Mouse (Mus musculus) liver, embryonic 11.5 days (tissue): ENCODE measurements around the gene Mecom. TPM values are rescaled to one million over a fixed set of nuclear protein-coding genes. Genes with fewer than 3 reads are reported as not detected.

ENCODE experiments used
- ATAC-seq: fragments of 200-750 bp; cut with Nextera tagmentation; replicated peaks from 2 replicates; pipeline ENCODE4 v1.8.0; 2017; ENCODE audit warnings: moderate number of reproducible peaks, mild to moderate bottlenecking, moderate TSS enrichment, moderate library complexity; ENCODE audit not compliant: low FRiP score
- DNase-seq: peaks from one replicate; pipeline ENCODE4 v3.0.0-alpha.2; 2017; ENCODE audit warnings: low spot score
- H3K27ac ChIP-seq: fragments of 300-500 bp; sonication (generic); 2 replicates; pipeline ENCODE4 v1.5.1; 2014; ENCODE audit warnings: mild to moderate bottlenecking, low read depth, low read length, control low read depth
- H3K27me3 ChIP-seq: fragments of 300-500 bp; sonication (generic); replicated peaks from 2 replicates; pipeline ENCODE4 v1.6.1; 2014; ENCODE audit warnings: low read length, mixed read lengths; ENCODE audit not compliant: control insufficient read depth, insufficient read depth
- H3K36me3 ChIP-seq: fragments of 300-500 bp; sonication (generic); 2 replicates; pipeline ENCODE4 v1.6.1; 2014; ENCODE audit warnings: mild to moderate bottlenecking, low read length, moderate library complexity, mixed read lengths; ENCODE audit not compliant: control insufficient read depth, insufficient read depth
- H3K4me1 ChIP-seq: fragments of 300-500 bp; sonication (generic); replicated peaks from 2 replicates; pipeline ENCODE4 v1.6.1; 2014; ENCODE audit warnings: low read length, mixed read lengths; ENCODE audit not compliant: control insufficient read depth, insufficient read depth
- H3K4me2 ChIP-seq: fragments of 300-500 bp; sonication (generic); 2 replicates; pipeline ENCODE4 v1.6.1; 2014; ENCODE audit warnings: mild to moderate bottlenecking, control low read depth, moderate library complexity
- H3K4me3 ChIP-seq: fragments of 300-500 bp; sonication (generic); 2 replicates; pipeline ENCODE4 v1.5.1; 2014; ENCODE audit warnings: low read depth, low read length, control low read depth
- H3K9ac ChIP-seq: fragments of 300-500 bp; sonication (generic); 2 replicates; pipeline ENCODE4 v1.6.1; 2014; ENCODE audit warnings: low read depth, low read length, control low read depth
- H3K9me3 ChIP-seq: fragments of 300-500 bp; sonication (generic); 2 replicates; pipeline ENCODE4 v1.6.1; 2016; ENCODE audit warnings: low read length, inconsistent platforms, mixed read lengths; ENCODE audit not compliant: control insufficient read depth
- WGBS: fragments of 180-500 bp; shearing (Covaris S2); extraction: QIAGEN DNeasy Blood & Tissue Kit; methylation state at CpG from one replicate; pipeline ENCODE4 v1.1.7; 2014; 5-methylcytosine and 5-hydroxymethylcytosine counted together
- polyA plus RNA-seq: library from polyadenylated mRNA; unstranded; fragments of >200 nt; fragmentation: Nextera tagmentation; extraction: Ambion mirVana; gene quantifications from 2 replicates; pipeline ENCODE4 v1.2.1, GENCODE M21; 2014

Mecom gene
- polyA plus RNA-seq, 1 experiment from 2014 or later, result 6.9 TPM

- H3K9me3 ChIP-seq, result no peaks in the 10 kb centered on the region
- DNase-seq (no peak), ATAC-seq (no peak)
- H3K9ac ChIP-seq, result no peak overlapping the region
- no peak overlapping the region for H3K4me3 ChIP-seq
- H3K27me3 ChIP-seq, result no peaks in the 10 kb centered on the region
- no peak overlapping the region for H3K27ac ChIP-seq
- H3K4me2 ChIP-seq, result no peak overlapping the region
- H3K36me3 ChIP-seq, result no peaks in the 10 kb centered on the region
- no peaks in the 10 kb centered on the region for H3K4me1 ChIP-seq
Measured at GRCm38 (mm10) chr3:30209131-30209530, 338.7 kb downstream of the Mecom start.

DNA sequence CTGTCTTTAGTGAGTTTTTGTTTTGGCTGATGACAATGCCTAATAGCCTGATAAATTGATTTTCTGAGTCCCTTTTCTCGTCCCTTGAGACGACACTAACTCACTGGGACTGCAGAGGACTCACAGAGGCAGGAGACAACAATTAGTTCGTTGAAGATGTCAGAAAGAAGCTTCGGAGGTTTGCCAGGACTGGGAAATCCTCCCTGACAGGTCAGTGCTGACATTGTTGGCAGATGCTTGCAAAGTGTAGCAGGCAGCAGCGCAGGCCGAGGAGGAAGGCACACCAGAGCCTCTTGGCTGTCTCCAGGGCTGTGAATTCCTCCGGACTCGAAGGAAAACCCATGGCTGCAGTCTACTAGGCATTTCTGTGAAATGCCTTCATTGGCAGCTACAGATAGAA, 339.9 kb downstream of the Mecom start:
- Histone ChIP-seq H3K4me1 (no peaks in the 10 kb centered on the region), H3K9ac (no peak overlapping the region), H3K36me3 (no peaks in the 10 kb centered on the region), H3K27me3 (no peaks in the 10 kb centered on the region), H3K27ac (no peak overlapping the region), H3K9me3 (no peaks in the 10 kb centered on the region), H3K4me3 (no peak overlapping the region), H3K4me2 (no peak overlapping the region)
- DNase-seq (no peak), ATAC-seq (no peak)
- WGBS, result 45% methylated on average over 8 of the region's 8 CpGs

DNA sequence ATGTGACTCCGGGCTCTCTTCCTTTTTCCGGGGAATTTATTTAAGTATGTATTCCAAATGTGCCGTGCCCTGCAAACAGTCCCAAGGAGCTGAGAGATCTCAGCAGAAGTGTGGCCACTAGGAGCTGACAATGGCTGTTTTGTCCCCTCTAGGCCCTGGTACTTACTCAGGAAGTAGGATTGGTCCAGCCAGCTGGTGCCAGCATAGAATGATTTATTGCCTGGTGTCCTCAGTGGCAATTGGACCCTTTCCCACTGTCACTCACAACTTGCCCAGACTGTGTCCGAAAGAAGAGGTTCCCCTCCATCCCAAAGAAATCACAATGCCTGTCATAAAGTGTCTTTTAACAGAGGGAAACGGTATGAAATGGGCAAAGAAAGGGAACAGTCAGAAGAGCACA, 340.4 kb downstream of the Mecom start:
- Histone ChIP-seq H3K9ac (no peak overlapping the region), H3K27me3 (no peaks in the 10 kb centered on the region), H3K36me3 (no peaks in the 10 kb centered on the region), H3K4me2 (no peak overlapping the region), H3K27ac (no peak overlapping the region), H3K4me3 (no peak overlapping the region), H3K4me1 (no peaks in the 10 kb centered on the region), H3K9me3 (no peaks in the 10 kb centered on the region)
- ATAC-seq (no peak), DNase-seq (no peak)
- 73% methylated on average over 5 of the region's 5 CpGs for WGBS

DNA sequence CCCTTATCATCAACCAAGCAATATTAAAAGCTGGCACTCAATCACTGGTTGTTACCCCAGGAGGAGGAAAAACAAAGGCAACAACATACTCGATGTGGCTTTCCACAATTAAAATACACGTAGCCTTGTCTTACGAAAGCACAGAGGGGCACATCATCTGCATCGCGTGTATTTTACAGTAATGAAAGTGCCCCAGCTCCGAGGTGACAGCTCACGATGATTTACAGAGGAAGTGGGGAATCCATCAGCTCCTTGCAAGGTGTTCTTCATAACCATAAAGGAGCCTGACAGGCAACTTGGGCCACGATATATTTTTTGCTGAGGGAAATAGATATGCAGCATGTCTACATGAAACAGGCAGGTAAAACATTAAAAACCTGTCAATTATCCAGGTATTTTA, 341.7 kb downstream of the Mecom start:
- 71% methylated on average over 8 of the region's 8 CpGs for WGBS
- DNase-seq (no peak), ATAC-seq (no peak)
- no peaks in the 10 kb centered on the region for H3K9me3 ChIP-seq
- no peaks in the 10 kb centered on the region for H3K27me3 ChIP-seq
- no peaks in the 10 kb centered on the region for H3K36me3 ChIP-seq
- H3K4me2 ChIP-seq, result no peak overlapping the region
- H3K4me3 ChIP-seq, result no peak overlapping the region
- no peaks in the 10 kb centered on the region for H3K4me1 ChIP-seq
- no peak overlapping the region for H3K9ac ChIP-seq
- no peak overlapping the region for H3K27ac ChIP-seq

- ATAC-seq (no peak), DNase-seq (no peak)
- Histone ChIP-seq H3K4me2 (no peak overlapping the region), H3K36me3 (no peaks in the 10 kb centered on the region), H3K9ac (no peak overlapping the region), H3K4me1 (no peaks in the 10 kb centered on the region), H3K27ac (no peak overlapping the region), H3K4me3 (no peak overlapping the region), H3K27me3 (no peaks in the 10 kb centered on the region), H3K9me3 (no peaks in the 10 kb centered on the region)
- WGBS, result 51% methylated on average over 2 of the region's 2 CpGs
Measured at GRCm38 (mm10) chr3:30203764-30204163, 344.0 kb downstream of the Mecom start.

GRCm38 (mm10) chr3:30198854-30199253, 349.0 kb downstream of the Mecom start:
- 74% methylated on average over 2 of the region's 2 CpGs for WGBS
- Histone ChIP-seq H3K36me3 (no peaks in the 10 kb centered on the region), H3K27ac (no peak overlapping the region), H3K9ac (no peak overlapping the region), H3K4me2 (no peak overlapping the region), H3K4me1 (no peaks in the 10 kb centered on the region), H3K9me3 (no peaks in the 10 kb centered on the region), H3K27me3 (no peaks in the 10 kb centered on the region), H3K4me3 (no peak overlapping the region)
- no peak for ATAC-seq
- no peak for DNase-seq

DNA sequence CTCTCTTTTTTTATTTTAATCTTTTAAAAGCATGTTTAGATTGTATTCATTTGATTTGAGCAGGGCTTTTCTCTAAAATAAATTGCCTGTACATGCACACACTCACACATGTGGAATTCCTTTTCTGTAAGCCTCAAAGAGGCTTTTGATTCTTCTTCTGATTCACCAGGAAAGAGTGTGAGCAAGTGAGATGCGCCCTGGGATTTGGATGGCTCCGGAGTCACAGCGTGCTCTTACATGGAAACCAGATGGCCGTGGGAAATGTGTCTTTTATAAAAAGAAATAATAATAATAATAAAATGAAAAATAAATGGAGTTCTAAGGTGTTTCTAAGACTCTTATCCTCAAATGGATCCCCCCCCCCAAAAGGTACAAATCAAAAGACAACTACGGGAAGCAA, 349.6 kb downstream of the Mecom start:
- 89% methylated on average over 5 of the region's 5 CpGs for WGBS

GRCm38 (mm10) chr3:30195186-30195585, 352.6 kb downstream of the Mecom start:
- 81% methylated on average over 3 of the region's 3 CpGs for WGBS
- Histone ChIP-seq H3K9ac (no peak overlapping the region), H3K4me2 (no peak overlapping the region), H3K4me3 (no peak overlapping the region), H3K4me1 (no peaks in the 10 kb centered on the region), H3K27me3 (no peaks in the 10 kb centered on the region), H3K36me3 (no peaks in the 10 kb centered on the region), H3K27ac (no peak overlapping the region), H3K9me3 (no peaks in the 10 kb centered on the region)
- DNase-seq (no peak), ATAC-seq (no peak)

More for the DNA sequence above, 349.6 kb downstream of the Mecom start:
- no peaks in the 10 kb centered on the region for H3K9me3 ChIP-seq
- H3K27ac ChIP-seq, result no peak overlapping the region
- H3K9ac ChIP-seq, result no peak overlapping the region
- H3K4me2 ChIP-seq, result no peak overlapping the region
- H3K4me1 ChIP-seq, result no peaks in the 10 kb centered on the region
- H3K4me3 ChIP-seq, result no peak overlapping the region
- no peaks in the 10 kb centered on the region for H3K36me3 ChIP-seq
- H3K27me3 ChIP-seq, result no peaks in the 10 kb centered on the region
- DNase-seq, result no peak
- no peak for ATAC-seq

DNA sequence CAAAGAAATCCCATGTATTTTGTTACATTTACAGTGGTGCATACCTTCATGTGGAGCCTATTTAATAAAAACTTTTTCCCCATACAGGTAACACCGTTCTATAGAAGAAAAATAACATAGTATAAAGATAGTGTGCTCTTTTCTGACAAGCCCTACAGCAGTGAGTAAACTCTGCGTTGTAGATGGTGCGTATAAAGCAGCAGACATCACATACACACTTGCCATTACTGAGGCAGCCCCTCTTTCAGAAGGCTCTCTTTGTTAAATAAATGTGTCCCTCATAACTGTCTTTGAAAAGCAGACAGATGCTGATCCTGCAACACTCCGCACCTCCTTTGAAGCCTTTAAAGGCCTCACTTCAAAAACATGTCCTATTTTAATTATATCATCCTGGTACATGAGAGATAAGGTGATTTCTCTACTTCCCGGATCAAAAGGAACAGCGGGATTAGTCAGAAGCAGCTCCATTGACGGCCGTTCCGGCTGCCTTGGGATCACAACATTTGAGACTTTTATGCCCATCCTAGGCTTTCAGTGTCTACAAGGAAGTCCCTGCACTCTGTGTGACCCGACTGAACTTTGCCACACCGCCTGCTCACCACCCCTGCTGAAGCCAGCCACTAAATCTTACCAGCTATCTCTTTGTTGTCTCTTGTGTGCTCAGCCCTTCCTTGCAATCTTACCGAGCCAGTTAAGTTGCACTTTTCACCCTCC, 355.4 kb downstream of the Mecom start:
- no peak overlapping the region for H3K4me2 ChIP-seq
- H3K9me3 ChIP-seq, result no peaks in the 10 kb centered on the region
- H3K36me3 ChIP-seq, result no peaks in the 10 kb centered on the region
- ATAC-seq (no peak), DNase-seq (no peak)
- no peak overlapping the region for H3K4me3 ChIP-seq
- no peaks in the 10 kb centered on the region for H3K4me1 ChIP-seq
- no peak overlapping the region for H3K9ac ChIP-seq
- no peak overlapping the region for H3K27ac ChIP-seq
- H3K27me3 ChIP-seq, result no peaks in the 10 kb centered on the region
- WGBS, result 56% methylated on average over 12 of the region's 12 CpGs
